Mouse (Mus musculus): ENCODE measurements around the gene Rbms3. TPM values are rescaled to one million over a fixed set of nuclear protein-coding genes. Genes with fewer than 3 reads are reported as not detected.

The Rbms3 gene
- polyA plus RNA-seq, 1 experiment from 2014 or later = 13.1 TPM

DNA sequence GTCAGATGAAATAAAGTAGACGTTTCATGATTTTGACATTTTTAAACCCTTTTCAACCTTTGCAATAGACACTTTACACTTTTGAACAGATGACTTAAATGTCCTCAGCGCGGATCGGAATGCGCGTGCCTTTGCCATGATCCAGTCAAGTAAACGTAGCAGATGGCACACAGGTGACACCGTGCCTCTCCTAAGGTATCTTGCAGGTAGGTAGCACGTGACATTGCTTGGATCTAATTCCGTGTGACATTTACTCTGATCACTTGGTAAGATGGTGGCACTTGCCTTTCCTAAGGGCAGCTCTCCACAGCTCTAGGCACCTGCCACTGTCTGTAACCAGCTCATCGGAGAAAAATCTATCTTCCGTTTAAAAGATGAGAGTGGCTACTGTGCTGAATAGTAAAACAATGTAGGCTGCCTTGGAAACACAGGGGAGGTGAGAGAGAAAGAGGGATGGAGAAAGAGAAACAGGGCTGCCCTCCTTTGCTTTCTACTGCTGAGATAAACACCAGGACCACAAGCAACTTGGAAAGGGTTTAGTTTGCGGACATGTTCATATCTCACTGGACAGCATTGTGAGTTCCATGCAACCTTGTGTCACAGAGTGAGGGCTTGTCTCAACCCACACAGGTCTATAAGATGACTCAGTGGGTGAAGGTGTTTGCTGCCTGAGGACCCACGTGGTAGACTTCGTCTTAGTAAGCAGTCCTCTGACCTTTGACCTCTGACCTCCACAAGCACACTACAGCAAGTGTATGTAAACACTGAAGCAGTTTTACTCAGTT is 338.5 kb downstream of the Rbms3 start:
- Histone ChIP-seq H3K27ac (no peak overlapping the region), H3K27me3 (no peaks in the 10 kb centered on the region), H3K4me2 (no peak overlapping the region), H3K9ac (no peak overlapping the region), H3K36me3 (ENCODE audit: poor library complexity, severe bottlenecking) (no peaks in the 10 kb centered on the region), H3K9me3 (replicated peaks) (no peaks in the 10 kb centered on the region), H3K4me1 (no peaks in the 10 kb centered on the region), H3K4me3 (no peak overlapping the region)
- WGBS = 79% methylated on average over 15 of the region's 15 CpGs
- ATAC-seq = no peak

DNA sequence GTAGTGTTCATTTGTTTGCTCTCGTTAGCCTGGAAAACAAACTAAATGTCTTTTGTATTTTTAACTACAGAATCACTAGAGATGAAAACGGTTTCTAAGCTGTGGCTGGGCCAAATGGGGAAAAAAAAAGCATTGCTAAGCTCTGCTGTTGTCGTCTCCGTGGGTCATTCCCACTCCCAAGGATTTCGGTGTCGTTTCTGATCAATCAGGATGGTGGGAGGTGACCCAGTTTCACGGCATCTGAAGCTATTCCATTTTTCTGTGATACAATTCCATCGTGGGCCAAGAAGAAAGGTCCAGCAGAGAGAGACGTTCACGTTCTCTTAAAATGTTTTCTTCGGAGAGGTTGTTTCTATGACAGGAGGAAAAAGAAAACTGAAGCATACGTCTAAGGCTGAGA is 354.9 kb downstream of the Rbms3 start:
- WGBS = 70% methylated on average over 12 of the region's 12 CpGs
- Histone ChIP-seq H3K27me3 (no peaks in the 10 kb centered on the region), H3K4me1 (no peaks in the 10 kb centered on the region), H3K4me2 (no peak overlapping the region), H3K9me3 (replicated peaks) (no peaks in the 10 kb centered on the region), H3K36me3 (ENCODE audit: poor library complexity, severe bottlenecking) (no peaks in the 10 kb centered on the region), H3K27ac (no peak overlapping the region), H3K4me3 (no peak overlapping the region), H3K9ac (no peak overlapping the region)
- ATAC-seq = no peak

DNA sequence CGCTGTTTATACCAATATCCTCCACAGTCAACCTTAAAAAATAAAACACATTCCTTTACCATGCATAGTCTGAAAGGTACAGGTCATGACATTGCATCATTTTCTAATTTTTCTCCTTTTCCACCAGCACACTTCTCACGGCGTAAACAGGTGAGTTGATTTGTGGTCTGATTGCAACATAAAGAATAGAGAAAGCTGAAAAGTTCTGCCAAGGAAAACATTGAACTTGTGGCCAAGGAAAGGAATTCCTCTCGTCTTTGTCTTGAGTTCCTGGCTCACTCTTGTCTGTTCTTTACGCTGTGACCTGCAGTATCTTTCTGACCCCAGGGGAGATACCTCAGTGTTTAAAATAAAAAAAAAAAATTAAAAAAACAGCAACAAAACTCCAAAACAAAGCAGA is 370.1 kb downstream of the Rbms3 start:
- Histone ChIP-seq H3K27ac (no peak overlapping the region), H3K36me3 (ENCODE audit: poor library complexity, severe bottlenecking) (no peaks in the 10 kb centered on the region), H3K4me3 (no peak overlapping the region), H3K27me3 (0 out of 2 replicates have a peak, but pooled peaks cover 4% of the 10 kb centered on the region), H3K4me1 (no peaks in the 10 kb centered on the region), H3K9ac (no peak overlapping the region), H3K9me3 (replicated peaks) (no peaks in the 10 kb centered on the region), H3K4me2 (no peak overlapping the region)
- 90% methylated on average over 5 of the region's 5 CpGs for WGBS
- ATAC-seq = no peak

DNA sequence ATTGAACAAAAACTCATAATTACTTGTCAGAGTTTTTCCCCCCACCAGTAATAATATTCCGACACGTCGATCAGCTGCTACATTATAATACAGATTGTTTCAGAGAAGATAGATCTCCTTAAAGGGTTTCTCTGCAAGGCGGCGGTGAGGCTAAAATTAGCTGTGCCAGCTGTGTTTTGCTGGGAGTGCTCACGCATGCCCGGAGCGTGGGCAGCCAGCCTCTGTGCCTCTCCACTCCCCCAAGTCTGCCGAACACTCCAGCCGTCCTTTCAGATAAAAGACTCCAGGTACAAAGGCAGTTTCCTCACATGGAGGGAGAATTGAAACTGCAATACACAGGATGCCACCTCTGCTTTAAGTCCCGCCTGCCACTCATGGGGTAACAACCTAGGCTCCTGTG is 376.4 kb downstream of the Rbms3 start:
- Histone ChIP-seq H3K27me3 (peaks cover 17% of the 10 kb centered on the region), H3K27ac (no peak overlapping the region), H3K9me3 (replicated peaks) (no peaks in the 10 kb centered on the region), H3K4me3 (no peak overlapping the region), H3K4me1 (peaks cover 27% of the 10 kb centered on the region), H3K4me2 (peak overlapping the region; percentile 36), H3K36me3 (ENCODE audit: poor library complexity, severe bottlenecking) (no peaks in the 10 kb centered on the region), H3K9ac (no peak overlapping the region)
- peak; percentile 23; the same call in 1 of the 2 replicates for ATAC-seq
- WGBS = 35% methylated on average over 11 of the region's 11 CpGs

DNA sequence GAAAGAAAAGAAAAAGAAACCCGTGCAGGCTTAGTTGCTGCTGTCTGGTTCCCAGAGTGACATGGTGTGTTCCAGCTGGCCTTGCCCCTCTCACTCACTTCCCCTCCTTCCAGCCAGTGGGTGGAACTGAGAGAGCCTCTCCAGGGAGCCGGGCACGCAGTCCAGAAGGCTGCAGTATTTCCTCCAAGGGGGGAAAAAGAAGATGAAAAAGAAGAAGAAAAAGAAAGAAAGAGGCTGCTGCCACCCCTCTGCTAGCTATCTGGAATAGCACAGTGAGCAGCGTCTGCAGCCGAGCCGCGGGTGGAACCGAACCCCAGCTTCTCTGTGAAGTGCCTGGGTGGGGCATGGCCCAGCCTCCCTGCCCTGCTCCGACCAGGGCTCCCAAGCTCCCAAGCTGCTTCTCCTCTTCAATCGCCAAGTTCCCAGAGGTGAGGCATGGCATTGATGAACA is 377.3 kb downstream of the Rbms3 start:
- WGBS = 2% methylated on average over 10 of the region's 10 CpGs
- H3K4me2 ChIP-seq = peak overlapping the region; percentile 74
- no peaks in the 10 kb centered on the region for H3K9me3 ChIP-seq (replicated peaks)
- peak overlapping the region; percentile 27 for H3K9ac ChIP-seq
- H3K27ac ChIP-seq = no peak overlapping the region
- H3K4me1 ChIP-seq = peaks cover 27% of the 10 kb centered on the region
- no peaks in the 10 kb centered on the region for H3K36me3 ChIP-seq (ENCODE audit: poor library complexity, severe bottlenecking)
- peak overlapping the region; percentile 43 for H3K4me3 ChIP-seq
- peaks cover 20% of the 10 kb centered on the region for H3K27me3 ChIP-seq
- peak; percentile 79 for ATAC-seq

DNA sequence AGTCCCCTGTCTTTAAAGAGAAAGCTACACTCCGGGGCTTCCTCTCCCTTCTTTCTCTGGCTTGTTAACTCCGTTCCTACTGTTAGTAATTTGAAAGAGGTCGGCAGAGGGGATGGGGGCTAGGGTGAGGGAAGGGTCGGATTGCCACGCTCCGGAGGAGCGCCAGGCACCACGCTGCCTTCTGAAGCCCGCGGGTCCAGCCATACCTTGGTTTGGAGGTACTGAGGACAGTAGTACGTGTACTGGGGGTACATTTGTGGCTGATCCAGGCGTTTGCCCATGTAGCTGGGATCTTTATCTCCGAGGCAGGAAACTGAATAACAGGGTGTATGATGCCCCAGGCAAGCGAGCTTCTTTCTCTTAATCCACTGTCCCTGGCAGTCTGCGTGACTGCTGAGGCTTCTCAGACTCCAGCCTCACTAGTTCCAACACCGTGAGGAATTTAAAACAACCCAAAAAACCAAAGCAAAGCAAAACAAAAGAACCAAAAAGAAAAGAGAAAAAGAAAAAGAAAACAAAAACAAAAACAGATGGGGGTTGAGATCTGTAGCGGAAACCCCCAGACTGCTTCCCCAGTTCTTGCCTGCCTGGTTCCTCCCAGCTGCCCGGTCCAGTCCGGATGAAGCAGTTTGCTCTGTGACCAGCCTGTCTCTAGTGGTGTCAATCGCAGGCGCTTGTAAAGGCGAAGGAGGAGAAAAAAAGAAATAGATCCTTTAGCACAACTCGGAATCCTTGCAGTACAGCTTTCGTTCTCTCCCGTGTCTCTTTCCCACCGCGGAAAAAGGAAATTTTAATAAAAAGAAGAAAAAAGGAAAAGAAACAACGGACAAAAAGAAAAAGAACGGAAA is 378.0 kb downstream of the Rbms3 start:
- Histone ChIP-seq H3K27ac (peak overlapping the region; percentile 12; the same call in 1 of the 2 replicates), H3K4me3 (peak overlapping the region; percentile 43), H3K36me3 (ENCODE audit: poor library complexity, severe bottlenecking) (no peaks in the 10 kb centered on the region), H3K9me3 (replicated peaks) (no peaks in the 10 kb centered on the region), H3K27me3 (peaks cover 20% of the 10 kb centered on the region), H3K4me2 (peak overlapping the region; percentile 74), H3K9ac (peak overlapping the region; percentile 60), H3K4me1 (peaks cover 27% of the 10 kb centered on the region)
- peak; percentile 52 for ATAC-seq
- WGBS = under 1% methylated on average over 29 of the region's 29 CpGs

DNA sequence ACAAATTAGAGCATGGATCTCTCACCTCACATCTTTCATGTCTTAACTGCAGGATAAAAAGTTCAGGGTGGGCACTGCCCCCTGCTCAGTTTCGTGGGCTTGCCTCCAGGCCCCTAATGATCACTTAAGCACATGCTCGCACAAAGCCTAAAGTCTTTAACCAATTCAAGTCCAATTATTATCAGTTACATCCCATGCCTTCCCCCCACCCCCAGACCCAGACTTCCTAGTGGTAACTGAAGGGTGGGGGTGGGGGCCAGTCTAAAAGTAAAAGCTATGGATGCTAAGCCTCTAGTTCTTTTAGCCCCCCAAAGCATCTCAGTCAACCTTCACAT is 378.9 kb downstream of the Rbms3 start:
- peaks cover 27% of the 10 kb centered on the region for H3K4me1 ChIP-seq
- H3K4me3 ChIP-seq = peak overlapping the region; percentile 43
- H3K36me3 ChIP-seq (ENCODE audit: poor library complexity, severe bottlenecking) = no peaks in the 10 kb centered on the region
- no peak overlapping the region for H3K27ac ChIP-seq
- peak; percentile 34; the same call in 1 of the 2 replicates for ATAC-seq
- peak overlapping the region; percentile 74 for H3K4me2 ChIP-seq
- no peaks in the 10 kb centered on the region for H3K9me3 ChIP-seq (replicated peaks)
- WGBS = 10% methylated on average over 2 of the region's 2 CpGs
- H3K9ac ChIP-seq = peak overlapping the region; percentile 60
- peaks cover 20% of the 10 kb centered on the region for H3K27me3 ChIP-seq

DNA sequence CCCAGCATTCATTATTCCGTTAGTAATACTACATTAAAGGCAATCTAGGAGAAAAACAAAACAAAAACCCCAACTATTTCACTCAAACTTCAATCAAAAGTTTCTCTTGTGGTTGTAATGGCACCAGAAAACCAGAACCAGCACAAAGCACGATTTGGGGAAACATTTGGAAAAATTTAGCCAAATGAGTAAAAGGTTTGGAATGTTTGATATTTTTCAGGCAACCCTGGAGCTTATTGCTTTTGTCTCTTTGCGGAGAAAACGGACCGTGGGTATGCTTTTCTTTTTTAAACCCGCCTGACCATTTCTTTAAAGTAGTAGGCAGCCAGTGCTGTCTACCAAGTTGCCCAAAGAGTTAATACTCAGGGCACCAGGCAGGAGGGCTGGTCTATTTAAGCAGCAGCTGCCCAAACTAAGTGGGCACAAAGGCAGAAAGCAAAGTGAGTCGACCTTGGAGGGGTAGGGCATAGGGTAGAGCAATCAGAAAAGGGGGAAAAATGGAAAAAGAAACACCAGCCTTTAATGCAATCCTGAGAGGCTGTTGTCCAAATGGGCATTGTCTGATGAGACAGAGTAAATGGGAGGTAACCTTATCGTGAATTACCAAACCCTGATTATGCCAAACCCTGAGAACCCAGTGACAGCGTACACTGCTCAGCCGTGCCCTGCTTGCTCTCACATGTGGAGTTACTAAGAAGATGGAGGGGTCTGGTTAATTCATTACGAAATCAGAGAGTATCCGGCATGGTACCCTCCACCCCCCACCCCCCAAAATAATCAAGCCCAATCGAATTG is 379.5 kb downstream of the Rbms3 start:
- WGBS = 31% methylated on average over 13 of the region's 13 CpGs
- no peak; the same call in 1 of the 2 replicates for ATAC-seq
- Histone ChIP-seq H3K27me3 (peaks cover 18% of the 10 kb centered on the region), H3K4me1 (peaks cover 27% of the 10 kb centered on the region), H3K27ac (no peak overlapping the region), H3K4me2 (peak overlapping the region; percentile 74), H3K9ac (peak overlapping the region; percentile 60), H3K4me3 (peak overlapping the region; percentile 43), H3K36me3 (ENCODE audit: poor library complexity, severe bottlenecking) (no peaks in the 10 kb centered on the region), H3K9me3 (replicated peaks) (no peaks in the 10 kb centered on the region)

DNA sequence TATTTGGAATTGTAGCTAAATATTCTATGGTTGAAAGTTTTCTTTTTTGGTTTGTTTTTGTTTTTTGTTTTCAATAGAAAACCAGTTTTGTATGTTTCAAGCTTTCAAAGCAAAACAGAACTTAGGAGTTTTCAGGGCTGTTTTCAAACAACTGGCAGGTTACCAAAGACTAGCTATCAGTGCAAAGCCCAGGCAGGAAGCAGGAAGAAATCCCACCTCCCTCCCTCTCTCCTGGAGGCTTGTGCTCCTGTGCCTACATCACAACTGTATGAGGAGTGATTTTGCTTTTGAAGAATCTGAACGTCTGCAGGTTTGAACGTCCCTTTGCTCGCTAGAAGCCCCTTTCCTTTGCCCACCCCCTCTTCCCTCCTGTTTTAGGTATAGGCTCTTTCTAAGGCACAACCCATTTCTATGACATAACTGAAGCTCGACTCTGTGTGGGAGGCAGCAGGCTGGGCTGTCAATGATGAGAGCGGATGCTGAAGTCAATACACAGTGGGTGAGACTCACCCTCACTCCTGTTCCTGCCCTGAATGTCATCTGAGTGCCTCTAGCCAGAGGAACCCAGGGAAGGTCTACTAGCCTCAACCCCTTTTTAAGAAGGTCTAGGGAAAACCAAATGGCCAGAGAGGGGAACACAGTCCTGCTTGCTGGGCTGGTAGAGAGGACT is 382.3 kb downstream of the Rbms3 start:
- Histone ChIP-seq H3K36me3 (ENCODE audit: poor library complexity, severe bottlenecking) (no peaks in the 10 kb centered on the region), H3K4me2 (no peak overlapping the region), H3K27ac (no peak overlapping the region), H3K4me1 (peaks cover 17% of the 10 kb centered on the region), H3K9me3 (replicated peaks) (no peaks in the 10 kb centered on the region), H3K4me3 (no peak overlapping the region), H3K27me3 (peaks cover 9% of the 10 kb centered on the region; the same call in 1 of the 2 replicates), H3K9ac (no peak overlapping the region)
- 62% methylated on average over 5 of the region's 5 CpGs for WGBS
- ATAC-seq = no peak

DNA sequence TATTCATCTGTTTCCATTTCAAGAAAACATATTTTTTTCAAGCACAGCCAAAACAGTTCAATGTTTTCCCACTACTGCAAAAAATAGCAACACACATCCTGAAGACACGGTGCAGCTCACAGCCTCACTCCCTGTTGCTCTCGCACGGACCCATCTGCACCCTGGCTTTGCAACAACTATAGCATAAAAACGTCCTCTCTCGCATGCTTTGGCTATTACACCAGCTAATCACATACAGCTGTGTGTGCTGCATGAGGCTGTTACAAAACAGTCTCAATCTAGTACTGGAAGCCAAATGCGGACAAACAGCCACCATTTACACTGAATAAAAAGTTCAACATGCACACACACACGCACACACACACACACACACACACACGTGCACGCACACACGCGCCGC is 383.5 kb downstream of the Rbms3 start:
- Histone ChIP-seq H3K27me3 (peaks cover 9% of the 10 kb centered on the region; the same call in 1 of the 2 replicates), H3K9me3 (replicated peaks) (no peaks in the 10 kb centered on the region), H3K4me2 (no peak overlapping the region), H3K36me3 (ENCODE audit: poor library complexity, severe bottlenecking) (no peaks in the 10 kb centered on the region), H3K4me3 (no peak overlapping the region), H3K4me1 (peaks cover 11% of the 10 kb centered on the region), H3K9ac (no peak overlapping the region), H3K27ac (no peak overlapping the region)
- 88% methylated on average over 12 of the region's 12 CpGs for WGBS
- no peak for ATAC-seq

DNA sequence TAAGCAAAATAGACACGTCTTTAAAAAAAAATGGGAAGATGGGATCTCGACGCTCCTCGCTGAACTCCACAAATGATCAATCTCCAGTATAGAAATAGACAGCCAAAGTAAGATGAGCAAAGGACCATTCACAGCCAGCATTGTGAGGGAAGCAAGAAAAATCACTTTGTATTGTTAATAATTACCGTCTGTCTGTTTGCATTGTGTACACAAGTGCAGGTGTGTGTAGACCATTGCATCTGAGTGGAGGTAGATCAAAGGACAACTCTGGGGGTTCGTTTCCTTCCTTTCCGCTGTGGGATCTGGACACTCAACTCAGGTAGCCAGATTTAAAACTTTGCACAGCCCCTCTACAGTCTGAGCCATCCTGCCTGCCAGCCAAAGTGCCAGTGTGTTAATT is 386.3 kb downstream of the Rbms3 start:
- H3K27ac ChIP-seq = no peak overlapping the region
- no peak overlapping the region for H3K4me3 ChIP-seq
- H3K4me2 ChIP-seq = no peak overlapping the region
- no peaks in the 10 kb centered on the region for H3K36me3 ChIP-seq (ENCODE audit: poor library complexity, severe bottlenecking)
- WGBS = 94% methylated on average over 7 of the region's 7 CpGs
- H3K9ac ChIP-seq = no peak overlapping the region
- H3K27me3 ChIP-seq = 0 out of 2 replicates have a peak, but pooled peaks cover 3% of the 10 kb centered on the region
- no peak for ATAC-seq
- no peaks in the 10 kb centered on the region for H3K9me3 ChIP-seq (replicated peaks)
- no peaks in the 10 kb centered on the region for H3K4me1 ChIP-seq

All from forebrain, embryonic 13.5 days (tissue).